Mouse (Mus musculus) gastrocnemius, postnatal 4 days (tissue): ENCODE measurements around the gene Fkbp9. TPM values are rescaled to one million over a fixed set of nuclear protein-coding genes. Genes with fewer than 3 reads are reported as not detected.
"Not testable (repeated sequence)": the region's sequence is repeated elsewhere in the genome, so short reads cannot be mapped to it uniquely, and the experiment has no call there.

Experiments
- DNase-seq, 2 experiments: peaks; one replicate each; pipeline ENCODE4 v3.0.0; 2021 to 2022; ENCODE audit warnings: low spot score in 2 of 2, mixed read lengths in 2 of 2
- total RNA-seq, 2 experiments: library from RNA; stranded (reverse); gene quantifications; 2 replicates each; pipeline ENCODE4 v1.2.3; 2021

Gene Fkbp9
- total RNA-seq, 2 experiments from 2014 or later = 186 to 188 TPM

DNA sequence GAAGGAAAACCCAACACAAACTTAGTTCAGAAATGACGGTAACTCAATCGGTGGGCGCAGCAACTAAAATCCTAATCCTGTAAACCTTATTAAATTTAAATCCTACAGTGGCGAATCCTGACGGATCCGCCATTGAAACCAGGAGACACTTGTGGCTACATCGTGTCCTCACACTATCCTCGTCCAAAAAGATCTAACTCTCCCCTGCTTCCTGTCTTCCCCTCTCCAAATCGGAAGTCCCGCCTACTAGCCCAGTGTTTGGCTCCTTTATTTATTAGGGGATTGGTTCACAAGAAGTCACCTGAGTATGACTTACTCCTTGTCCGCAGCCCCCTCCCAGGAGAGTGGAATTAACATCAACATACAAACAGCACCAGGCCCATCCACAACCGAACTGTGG lies 5.3 kb downstream of the Fkbp9 start:
- DNase-seq = no peak

DNA sequence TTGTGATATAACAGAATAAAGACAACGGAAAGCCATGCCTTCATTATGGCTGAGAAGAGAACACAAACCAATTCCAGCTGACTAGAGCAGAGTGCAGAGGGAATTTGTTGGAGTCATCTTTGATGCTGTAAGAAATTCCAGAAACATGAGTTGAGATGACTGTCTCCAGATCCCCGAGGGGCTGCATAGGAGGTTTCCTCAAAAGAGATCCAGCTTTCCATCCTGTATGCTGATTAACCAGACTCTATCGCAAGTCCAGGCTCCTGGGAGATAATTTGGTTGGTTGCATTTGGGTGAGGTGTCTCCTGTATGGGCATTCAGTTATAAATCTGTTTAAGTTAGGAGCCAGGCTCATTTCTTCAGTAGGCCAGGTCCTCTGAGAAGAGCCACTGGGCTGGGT lies 5.8 kb downstream of the Fkbp9 start:
- no peak for DNase-seq

DNA sequence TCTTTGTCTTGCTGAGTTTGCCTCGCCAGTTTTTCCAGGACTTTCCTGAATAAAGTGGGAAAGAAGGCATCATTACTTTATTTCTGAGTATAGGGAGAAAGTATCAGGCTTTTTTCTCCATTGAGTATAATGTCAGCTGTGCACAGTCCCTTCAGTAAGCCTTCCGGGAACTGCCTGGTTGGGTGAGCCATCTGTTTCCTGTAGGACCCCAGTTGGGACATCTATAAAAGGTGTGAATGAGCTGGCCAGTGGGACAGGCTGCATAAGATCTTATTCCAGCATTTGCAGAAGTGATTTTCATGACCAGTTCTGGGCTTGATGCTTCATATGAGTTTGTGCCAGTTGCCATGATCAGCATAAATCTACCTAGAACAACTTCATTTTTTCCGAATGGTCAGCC lies 11.4 kb downstream of the Fkbp9 start:
- DNase-seq = no peak

DNA sequence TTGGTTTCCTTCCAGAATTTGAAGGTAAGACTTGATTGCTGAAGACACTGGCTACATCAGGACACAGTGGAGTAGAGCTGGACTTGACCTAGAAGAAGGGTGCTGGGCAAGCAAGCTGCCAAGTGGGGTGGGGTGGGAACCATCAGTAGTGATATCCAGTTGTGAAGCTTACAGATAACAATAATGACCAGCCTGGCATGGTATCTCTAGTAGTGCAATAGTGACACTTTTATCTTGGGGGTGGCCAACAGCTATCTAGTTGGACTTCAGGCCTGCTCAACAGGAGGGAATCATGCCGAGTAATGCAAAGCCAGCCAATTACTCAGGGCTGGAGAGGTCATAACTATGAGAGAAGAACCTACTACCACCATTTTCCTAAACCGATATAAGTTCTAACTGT lies 12.5 kb downstream of the Fkbp9 start:
- no peak for DNase-seq

DNA sequence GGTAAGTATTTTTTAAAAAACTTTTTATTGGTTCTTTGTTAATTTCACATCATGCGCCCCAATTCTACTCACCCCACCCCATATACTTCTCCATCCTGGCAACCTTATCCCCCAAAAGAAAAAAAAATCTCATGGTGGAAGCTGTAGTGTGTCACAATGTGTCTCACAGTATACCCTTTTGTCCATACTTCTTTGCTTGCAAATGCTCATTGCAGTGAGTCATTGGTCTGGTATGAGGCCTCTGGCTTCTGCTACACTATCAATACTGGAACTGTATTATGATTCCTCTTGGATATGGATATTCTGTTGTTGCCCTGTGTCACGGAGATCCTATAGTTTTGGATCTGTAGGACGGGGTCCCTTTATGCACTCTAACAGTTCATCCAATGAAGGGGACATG lies 17.1 kb downstream of the Fkbp9 start:
- DNase-seq = no peak

DNA sequence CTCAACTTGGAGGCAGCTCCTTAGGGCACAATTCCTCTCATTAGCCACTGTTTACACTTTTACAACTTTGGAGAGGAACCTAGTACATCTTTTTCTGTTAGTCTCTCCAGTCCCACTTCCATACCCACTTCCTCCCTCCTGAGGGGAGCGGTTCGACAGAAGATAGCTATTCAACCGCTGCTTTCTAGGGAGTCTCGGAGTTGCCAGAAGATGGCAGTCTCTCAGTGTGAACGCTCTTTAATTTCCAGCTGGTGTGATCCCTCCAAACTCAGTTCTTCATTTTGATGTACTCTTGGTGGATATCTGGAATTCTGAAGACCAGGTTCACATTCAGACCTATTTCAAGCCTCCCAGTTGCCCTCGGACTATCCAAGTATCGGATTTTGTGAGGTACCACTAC lies 18.5 kb downstream of the Fkbp9 start:
- no peak for DNase-seq

DNA sequence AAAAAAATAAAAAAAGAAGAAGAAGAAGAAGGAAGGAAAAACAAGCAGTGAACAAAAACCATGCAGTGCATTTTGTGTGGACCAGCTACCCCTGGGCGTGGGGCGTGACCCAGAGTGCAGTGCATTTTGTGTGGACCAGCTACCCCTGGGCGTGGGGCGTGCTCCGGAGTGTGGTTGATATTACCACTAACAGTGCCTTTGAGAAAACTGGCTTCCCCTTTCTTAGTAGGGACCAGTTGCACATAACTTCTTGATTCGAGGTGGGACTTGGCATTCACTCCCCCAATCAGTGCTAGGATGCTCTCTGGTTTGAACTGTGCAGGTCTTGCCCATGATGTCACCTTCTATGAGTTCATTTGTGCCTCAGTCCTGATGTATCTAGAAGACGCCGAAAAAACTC lies 22.9 kb downstream of the Fkbp9 start:
- no peak for DNase-seq

DNA sequence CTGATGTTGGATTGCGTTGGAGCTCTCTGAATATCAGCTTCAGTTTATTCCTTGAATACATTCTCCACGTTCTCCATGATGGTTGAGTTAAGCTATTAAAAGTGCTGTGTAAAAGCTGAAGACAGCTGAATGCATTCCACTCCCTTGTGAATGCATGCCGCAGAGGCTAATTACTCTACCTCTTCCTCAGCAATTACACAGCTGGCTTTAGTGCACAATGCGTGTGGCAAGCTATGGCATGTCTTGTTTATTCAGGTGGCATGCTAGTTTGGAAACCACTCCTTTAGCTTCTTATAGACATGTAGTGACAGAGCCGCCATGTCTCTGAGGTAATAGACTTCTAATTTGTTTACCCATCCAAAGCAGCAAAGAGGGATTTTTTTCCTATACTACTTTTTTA lies 24.9 kb downstream of the Fkbp9 start:
- no peak for DNase-seq

DNA sequence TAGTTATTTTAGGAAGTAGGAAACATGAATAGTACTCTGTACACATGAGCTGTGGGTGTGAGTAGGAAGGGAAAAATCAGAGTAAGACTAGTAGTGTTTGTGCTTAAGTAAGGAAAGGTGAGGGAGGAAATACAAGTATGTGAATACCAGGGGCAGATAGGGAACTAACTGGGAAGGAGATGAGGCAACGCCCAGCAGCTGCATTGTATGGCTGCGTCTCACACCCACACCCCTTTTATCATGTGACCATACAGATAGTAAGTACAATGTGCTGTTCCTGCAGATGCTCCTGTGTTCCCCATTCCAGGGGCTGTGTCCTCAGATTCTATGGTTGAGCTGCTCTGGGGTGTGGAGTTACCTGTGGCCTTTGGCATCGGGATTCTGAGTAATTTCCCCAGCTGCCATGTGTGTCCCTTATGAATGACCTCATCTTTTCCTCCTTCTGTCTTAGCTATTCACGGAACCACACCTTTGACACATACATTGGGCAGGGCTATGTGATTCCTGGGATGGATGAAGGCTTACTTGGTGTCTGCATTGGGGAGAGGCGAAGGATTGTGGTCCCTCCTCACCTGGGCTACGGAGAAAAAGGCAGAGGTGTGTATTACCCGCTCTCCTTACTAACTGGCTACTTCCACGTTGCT lies 28.5 kb downstream of the Fkbp9 start:
- no peak for DNase-seq

DNA sequence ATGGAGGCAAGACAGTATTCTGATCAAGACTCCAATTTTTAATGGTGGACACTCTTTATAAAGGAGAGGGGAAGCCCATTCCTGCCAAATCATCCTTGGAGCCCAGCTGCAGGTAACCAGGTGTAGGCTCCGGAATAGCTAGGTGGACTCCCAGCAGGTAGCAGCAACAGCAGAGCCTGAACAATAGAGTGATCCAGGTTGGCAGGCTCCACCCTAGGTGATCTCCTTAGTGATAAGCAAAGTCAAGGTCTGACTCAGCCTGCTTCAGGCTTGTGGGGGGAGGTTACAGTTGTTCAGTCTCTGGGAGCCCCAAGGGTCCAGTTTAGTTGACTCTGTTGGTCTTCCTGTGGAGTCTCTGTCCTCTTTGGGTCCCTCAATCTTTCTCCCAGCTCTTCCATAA lies 35.0 kb downstream of the Fkbp9 start:
- DNase-seq = not testable (repeated sequence)

DNA sequence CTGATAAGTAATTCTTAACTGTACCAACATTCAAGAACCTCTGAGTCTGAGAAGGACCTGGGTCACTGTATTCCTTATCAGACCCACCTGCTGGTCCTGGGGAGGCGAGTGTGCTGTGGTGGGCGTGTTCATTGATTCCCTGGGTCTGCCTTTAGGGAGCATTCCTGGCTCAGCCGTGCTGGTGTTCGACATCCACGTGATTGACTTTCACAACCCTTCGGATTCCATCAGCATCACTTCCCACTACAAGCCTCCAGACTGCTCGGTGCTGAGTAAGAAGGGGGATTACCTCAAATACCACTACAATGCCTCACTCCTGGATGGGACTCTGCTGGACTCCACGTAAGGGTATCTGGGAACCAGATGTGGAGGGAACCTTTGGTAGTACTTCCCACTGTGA lies 36.7 kb downstream of the Fkbp9 start:
- no peak for DNase-seq

DNA sequence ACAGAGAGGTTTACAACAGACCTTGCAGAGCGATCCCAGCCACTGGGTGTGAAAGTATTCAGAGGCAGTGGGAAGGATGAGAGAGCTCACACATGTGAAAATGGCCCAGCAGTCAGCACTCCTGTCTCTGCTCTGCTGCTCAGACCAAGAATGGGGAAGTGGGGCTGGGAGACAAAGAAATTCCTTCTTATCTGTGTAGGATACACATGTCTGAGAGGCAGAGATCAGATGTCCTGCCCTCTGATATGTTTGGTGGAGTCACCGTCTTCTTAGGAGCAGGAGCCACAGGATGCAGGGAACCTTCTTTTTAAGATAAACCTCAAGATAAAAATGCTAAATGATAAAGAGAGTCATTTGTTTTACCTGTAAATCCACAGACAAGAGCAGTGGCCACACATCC lies 38.2 kb downstream of the Fkbp9 start:
- no peak for DNase-seq

DNA sequence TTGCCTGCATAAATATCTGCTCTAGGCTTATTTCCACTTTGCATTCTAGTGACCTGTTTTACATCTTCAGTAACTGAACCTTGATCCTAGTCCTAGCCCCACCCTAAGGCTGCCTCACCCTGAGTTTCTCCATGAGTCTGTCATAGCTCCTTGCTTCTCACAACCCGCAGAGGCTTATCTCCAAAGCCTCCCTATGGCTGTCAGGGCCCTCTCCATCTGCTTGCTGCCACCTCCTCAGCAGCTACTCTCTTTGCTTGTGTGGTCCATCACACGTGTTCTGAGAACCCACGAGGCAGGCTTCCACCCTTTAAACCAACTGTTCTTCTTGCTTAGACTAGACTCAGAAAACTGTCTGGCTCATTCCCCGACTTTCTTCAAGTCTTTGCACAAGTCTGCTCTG lies 45.0 kb downstream of the Fkbp9 start:
- no peak for DNase-seq

DNA sequence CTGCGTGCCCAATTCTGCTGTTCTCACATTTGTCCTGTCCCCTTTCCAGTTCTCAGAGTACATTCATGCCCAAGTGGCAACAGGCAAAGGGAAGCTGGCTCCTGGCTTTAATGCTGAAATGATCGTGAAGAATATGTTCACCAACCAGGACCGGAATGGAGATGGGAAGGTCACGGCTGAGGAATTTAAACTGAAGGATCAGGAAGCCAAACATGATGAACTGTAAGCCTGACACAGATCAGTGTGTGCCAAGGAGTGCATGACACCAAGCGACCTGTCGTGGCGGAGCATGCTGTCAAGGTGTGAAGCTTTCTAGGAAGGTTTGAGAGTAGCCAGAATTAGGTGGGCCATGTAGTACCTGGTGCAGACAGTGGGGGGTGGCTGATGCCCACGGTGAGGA lies 46.1 kb downstream of the Fkbp9 start:
- DNase-seq = no peak

DNA sequence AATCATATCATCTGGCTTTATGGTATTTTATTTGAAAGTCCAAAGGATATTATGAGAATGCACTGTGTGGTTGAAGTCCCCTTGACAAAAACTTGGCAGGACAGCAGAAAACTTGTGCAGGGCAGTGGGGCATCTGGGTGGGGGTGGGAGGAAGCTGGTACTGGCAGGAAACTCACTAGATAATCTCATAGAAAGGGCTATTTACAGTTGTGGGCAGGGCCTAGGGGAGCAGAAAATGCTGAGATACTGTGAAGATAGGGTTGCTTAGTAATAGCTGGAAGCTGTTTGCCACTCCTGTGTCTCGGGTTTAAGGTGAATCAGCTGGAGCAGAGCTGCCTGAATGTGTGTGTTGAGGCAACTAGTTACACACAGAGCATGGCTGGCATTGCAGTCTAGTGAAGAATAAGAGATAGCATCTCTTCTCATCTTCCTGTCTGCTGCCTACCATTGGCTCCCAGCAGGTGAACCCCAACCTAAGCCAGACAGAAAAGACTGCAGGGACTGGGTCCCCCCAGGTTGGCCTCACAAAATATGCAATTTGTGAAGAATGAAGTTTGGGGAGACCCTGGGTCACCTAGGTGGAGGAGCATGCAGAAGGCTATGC lies 47.6 kb downstream of the Fkbp9 start:
- DNase-seq = no peak

DNA sequence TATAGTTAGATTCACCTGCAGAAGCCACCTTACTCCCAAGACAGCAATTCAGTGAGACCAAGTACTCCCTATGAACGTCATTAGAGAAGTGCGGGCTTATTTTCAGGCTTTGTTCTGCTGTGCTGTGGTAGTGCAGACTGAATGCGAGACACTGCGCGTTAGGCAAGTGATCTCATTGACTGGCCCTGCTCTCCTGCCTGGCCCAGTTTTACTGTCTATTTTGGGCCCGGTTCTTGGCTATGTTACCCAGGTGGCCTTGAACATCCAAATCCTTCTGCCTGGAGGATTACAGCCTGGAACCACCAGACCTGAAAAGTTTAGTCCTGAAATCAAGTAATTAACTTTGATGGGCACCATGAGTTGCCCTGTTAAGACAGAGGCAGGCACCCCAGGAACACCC lies 56.7 kb downstream of the Fkbp9 start:
- DNase-seq = no peak

DNA sequence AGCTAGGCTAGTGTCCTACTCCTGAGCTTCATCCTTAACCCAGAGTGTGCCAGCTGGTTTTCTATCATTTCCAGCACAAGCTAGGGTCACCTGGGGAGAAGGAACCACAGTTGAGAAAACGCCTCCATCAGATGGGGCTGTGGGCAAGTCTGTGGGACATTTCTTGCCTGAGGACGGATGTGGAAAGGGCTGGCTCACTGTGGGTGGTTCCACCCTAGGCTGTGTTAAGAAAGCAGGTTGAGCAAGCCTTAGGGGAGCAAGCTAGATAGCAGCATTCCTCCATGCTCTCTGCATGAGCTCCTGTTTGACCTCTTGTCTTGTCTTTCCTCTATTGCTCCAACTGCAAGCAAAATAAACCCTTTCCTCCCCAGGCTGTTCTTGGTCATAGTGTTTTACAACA lies 58.9 kb downstream of the Fkbp9 start:
- no peak for DNase-seq

DNA sequence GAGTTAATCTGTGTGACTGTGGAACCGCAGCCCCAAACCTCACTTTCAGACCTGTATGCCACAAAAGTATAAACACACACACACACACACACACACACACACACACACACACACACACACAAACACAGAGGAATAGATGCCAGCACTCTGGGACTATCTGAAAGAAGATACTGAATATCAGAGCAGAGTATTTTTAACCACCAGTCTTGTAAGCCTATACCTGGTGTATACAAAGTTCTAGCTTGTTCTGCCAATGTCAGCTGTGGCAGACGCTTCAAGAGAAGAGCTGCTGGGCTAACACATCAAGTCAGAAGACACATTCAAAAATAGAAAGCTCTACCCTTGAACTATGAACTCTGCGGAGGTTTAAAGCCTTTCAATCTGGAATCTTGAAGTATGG lies 67.7 kb downstream of the Fkbp9 start:
- DNase-seq = no peak

DNA sequence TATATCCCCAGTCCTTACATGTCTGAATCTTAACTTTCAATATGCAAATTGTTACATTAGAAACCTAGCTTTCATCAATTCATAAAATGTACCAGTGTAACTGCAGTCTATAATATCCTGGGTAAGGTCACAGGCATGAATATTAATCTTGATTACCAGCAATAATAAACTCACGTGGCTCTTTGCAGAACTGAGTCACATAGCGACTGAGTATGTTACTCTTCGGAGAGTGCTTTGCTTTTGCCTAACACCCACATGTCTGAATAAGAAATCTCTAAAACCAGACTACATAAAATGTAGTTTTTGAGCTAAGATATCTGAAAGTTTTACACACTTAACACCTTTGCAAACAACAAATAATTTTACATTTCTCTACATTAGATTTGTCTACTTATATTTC lies 69.5 kb downstream of the Fkbp9 start:
- no peak for DNase-seq

DNA sequence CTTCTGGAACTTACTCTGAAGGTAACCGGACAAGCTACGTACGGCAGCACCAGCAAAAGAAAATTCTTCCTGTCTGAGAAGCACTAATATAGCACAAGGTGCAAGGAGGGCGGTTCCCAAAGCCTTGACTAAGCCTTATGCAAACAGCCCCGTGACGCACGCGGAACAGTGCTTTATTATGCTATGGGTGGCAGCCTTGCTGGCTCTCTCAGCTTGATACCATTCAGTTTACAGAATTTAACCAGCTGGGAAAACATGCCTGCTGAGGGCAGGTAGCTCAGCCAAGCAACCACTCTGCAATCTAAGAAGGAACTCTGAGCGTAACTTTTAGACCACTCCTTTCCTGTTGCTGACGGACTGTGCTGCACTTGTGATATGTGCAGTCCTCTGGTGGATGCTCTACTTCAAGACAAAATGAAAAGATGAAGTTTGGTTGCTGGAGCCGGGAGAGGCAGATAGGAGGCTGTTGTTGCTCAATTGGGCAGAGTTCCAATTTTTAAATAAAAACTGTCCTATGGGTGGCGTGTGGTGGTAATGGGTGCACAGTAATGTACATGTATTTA lies 70.0 kb downstream of the Fkbp9 start:
- no peak for DNase-seq

DNA sequence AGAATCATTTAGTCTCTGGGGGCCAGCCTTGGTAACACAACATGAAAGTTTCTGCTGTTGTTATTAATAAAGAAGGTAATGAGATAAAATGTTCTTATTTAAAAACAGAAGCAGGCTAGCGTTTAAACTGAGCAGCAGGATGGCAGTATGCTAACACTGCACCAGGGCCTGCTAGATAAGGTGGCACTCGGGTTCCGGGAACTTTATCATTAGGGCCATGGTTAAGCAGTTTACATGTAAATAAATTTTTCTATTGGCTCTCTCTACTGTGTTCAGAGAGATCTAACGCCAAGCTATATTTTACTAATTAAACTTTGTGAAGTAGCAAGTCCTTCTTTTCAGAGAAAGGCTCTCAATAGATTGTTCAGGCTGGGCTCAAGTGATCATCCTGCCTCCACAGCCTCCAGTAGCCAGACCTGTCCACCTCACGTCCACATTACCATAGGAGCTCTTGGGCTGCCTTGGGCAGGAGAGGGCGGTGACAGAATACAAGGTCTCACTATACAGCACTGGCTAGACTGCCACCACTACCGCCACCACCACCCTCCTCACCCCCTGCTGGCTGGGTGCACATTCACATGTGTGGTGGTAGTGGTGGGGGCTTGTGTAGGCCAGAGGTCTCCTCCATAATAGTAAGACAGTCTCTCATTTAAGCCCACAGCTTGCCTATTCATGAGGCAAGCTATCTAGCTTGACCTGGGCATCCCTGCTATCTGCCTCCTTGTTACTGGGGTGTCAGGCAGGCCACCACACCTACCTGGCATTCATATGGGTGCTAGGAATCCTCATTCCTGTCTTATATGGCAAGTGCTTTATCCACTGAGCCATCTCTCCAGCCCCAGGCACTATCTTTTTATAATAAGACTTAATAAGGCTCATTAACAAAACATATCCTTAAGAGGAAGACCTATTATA lies 71.0 kb downstream of the Fkbp9 start:
- DNase-seq = no peak

DNA sequence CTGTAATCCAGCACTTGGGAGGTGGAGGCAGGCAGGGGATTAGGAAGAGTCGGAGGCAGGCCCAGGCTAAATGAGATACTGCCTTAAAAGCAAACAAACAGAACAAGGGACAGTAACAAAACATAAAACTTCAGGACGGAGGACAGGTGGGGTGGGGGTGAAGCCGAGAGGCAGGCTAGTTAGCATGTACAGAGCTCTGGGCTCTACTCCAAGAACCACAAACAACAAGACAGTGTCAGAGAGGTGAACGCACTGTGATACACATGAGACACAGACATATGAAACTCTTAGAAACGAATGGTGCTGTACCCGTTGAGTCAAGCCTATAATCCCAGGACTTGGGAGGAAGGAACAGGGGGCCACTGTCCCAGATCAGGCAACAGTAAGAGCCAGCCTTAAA lies 72.0 kb downstream of the Fkbp9 start:
- DNase-seq = no peak
